Mouse (Mus musculus): ENCODE measurements around the gene Stoml3.

GRCm38 (mm10) chr3:53474179-53474578 lies 14.3 kb upstream of the Stoml3 start:
- no peak for TF ChIP-seq CTCF (IDR thresholded peaks at IDR 0.05; ENCODE audit: insufficient read depth, low read depth, low read length)
- no peak for TF ChIP-seq POLR2A (IDR thresholded peaks at IDR 0.05; ENCODE audit: insufficient read depth, low read depth, low read length)

Data from olfactory bulb, adult 2 months (tissue).